Mouse (Mus musculus) lung, embryonic 15.5 days (tissue): ENCODE data around the gene Gabrr2. TPM values are rescaled to one million over a fixed set of nuclear protein-coding genes. Genes with fewer than 3 reads are reported as not detected.
"Not testable (repeated sequence)": the region's sequence is repeated elsewhere in the genome, so short reads cannot be mapped to it uniquely, and the experiment has no call there.

Experiments used
- ATAC-seq: fragments of 200-750 bp; cut with Nextera tagmentation; 2 replicates; pipeline ENCODE4 v1.8.0; 2017; ENCODE audit warnings: moderate number of reproducible peaks, borderline replicate concordance; ENCODE audit not compliant: low FRiP score, low TSS enrichment; ENCODE audit errors: extremely low read depth
- H3K27ac ChIP-seq: fragments of 300-500 bp; sonication (generic); 2 replicates; pipeline ENCODE4 v1.5.1; 2015; ENCODE audit warnings: moderate library complexity, mild to moderate bottlenecking, inconsistent platforms
- H3K27me3 ChIP-seq: fragments of 300-500 bp; sonication (generic); 2 replicates; pipeline ENCODE4 v1.6.1; 2015; ENCODE audit warnings: inconsistent platforms
- H3K36me3 ChIP-seq: fragments of 300-500 bp; sonication (generic); 2 replicates; pipeline ENCODE4 v1.6.1; 2015; ENCODE audit warnings: inconsistent platforms
- H3K4me1 ChIP-seq: fragments of 300-500 bp; sonication (generic); 2 replicates; pipeline ENCODE4 v1.6.1; 2015; ENCODE audit warnings: inconsistent platforms
- H3K4me2 ChIP-seq: fragments of 300-500 bp; sonication (generic); 2 replicates; pipeline ENCODE4 v1.6.1; 2015; ENCODE audit warnings: inconsistent platforms, mild to moderate bottlenecking, moderate library complexity
- H3K4me3 ChIP-seq: fragments of 300-500 bp; sonication (generic); 2 replicates; pipeline ENCODE4 v1.5.1; 2015; ENCODE audit warnings: mild to moderate bottlenecking, inconsistent platforms
- H3K9ac ChIP-seq: fragments of 300-500 bp; sonication (generic); 2 replicates; pipeline ENCODE4 v1.6.1; 2015; ENCODE audit warnings: inconsistent platforms
- H3K9me3 ChIP-seq: fragments of 300-500 bp; sonication (generic); 2 replicates; pipeline ENCODE4 v1.6.1; 2016; ENCODE audit warnings: inconsistent platforms
- WGBS: fragments of 180-500 bp; shearing (Covaris S2); methylation state at CpG from one replicate; pipeline ENCODE4 v1.1.7; 2015; 5-methylcytosine and 5-hydroxymethylcytosine counted together
- polyA plus RNA-seq: library from polyadenylated mRNA; unstranded; fragments of >200 nt; fragmentation: Nextera tagmentation; extraction: Ambion mirVana; gene quantifications from 2 replicates; pipeline ENCODE4 v1.2.1, GENCODE M21; 2015

Gabrr2 gene
- polyA plus RNA-seq, 1 experiment from 2014 or later = 0.59 TPM

- Histone ChIP-seq H3K36me3 (no peaks in the 10 kb centered on the region), H3K27me3 (no peaks in the 10 kb centered on the region), H3K9me3 (no peaks in the 10 kb centered on the region), H3K9ac (no peak overlapping the region), H3K4me3 (no peak overlapping the region), H3K4me2 (no peak overlapping the region), H3K4me1 (no peaks in the 10 kb centered on the region), H3K27ac (no peak overlapping the region)
- 41% methylated on average over 11 of the region's 11 CpGs for WGBS
- ATAC-seq = no peak
Observed at GRCm38 (mm10) chr4:33072526-33073161, 9.8 kb downstream of the Gabrr2 start.

- Histone ChIP-seq H3K9ac (no peak overlapping the region), H3K4me1 (no peaks in the 10 kb centered on the region), H3K4me2 (no peak overlapping the region), H3K9me3 (no peaks in the 10 kb centered on the region), H3K27me3 (no peaks in the 10 kb centered on the region), H3K36me3 (no peaks in the 10 kb centered on the region), H3K4me3 (no peak overlapping the region), H3K27ac (no peak overlapping the region)
- 71% methylated on average over 4 of the region's 4 CpGs for WGBS
- no peak for ATAC-seq
Observed at GRCm38 (mm10) chr4:33074406-33074805, 11.6 kb downstream of the Gabrr2 start.

- Histone ChIP-seq H3K36me3 (no peaks in the 10 kb centered on the region), H3K9me3 (no peaks in the 10 kb centered on the region), H3K4me1 (no peaks in the 10 kb centered on the region), H3K27ac (no peak overlapping the region), H3K27me3 (no peaks in the 10 kb centered on the region), H3K9ac (no peak overlapping the region), H3K4me3 (no peak overlapping the region), H3K4me2 (no peak overlapping the region)
- 44% methylated on average over 5 of the region's 5 CpGs for WGBS
- no peak for ATAC-seq
Observed at GRCm38 (mm10) chr4:33074851-33075250, 12.1 kb downstream of the Gabrr2 start.

- Histone ChIP-seq H3K27me3 (no peaks in the 10 kb centered on the region), H3K4me2 (no peak overlapping the region), H3K36me3 (no peaks in the 10 kb centered on the region), H3K9ac (no peak overlapping the region), H3K4me1 (no peaks in the 10 kb centered on the region), H3K27ac (no peak overlapping the region), H3K4me3 (no peak overlapping the region), H3K9me3 (no peaks in the 10 kb centered on the region)
- 81% methylated on average over 5 of the region's 5 CpGs for WGBS
- no peak for ATAC-seq
Observed at GRCm38 (mm10) chr4:33075776-33076524, 13.2 kb downstream of the Gabrr2 start.

GRCm38 (mm10) chr4:33077161-33077560 is 14.4 kb downstream of the Gabrr2 start:
- no peaks in the 10 kb centered on the region for H3K36me3 ChIP-seq
- H3K9me3 ChIP-seq = no peaks in the 10 kb centered on the region
- no peaks in the 10 kb centered on the region for H3K4me1 ChIP-seq
- no peaks in the 10 kb centered on the region for H3K27me3 ChIP-seq
- H3K27ac ChIP-seq = no peak overlapping the region
- no peak overlapping the region for H3K9ac ChIP-seq
- WGBS = 67% methylated on average over 11 of the region's 11 CpGs
- no peak overlapping the region for H3K4me3 ChIP-seq
- ATAC-seq = no peak
- no peak overlapping the region for H3K4me2 ChIP-seq

GRCm38 (mm10) chr4:33077724-33078123 is 14.9 kb downstream of the Gabrr2 start:
- ATAC-seq = no peak
- H3K9me3 ChIP-seq = no peaks in the 10 kb centered on the region
- no peak overlapping the region for H3K4me2 ChIP-seq
- no peaks in the 10 kb centered on the region for H3K27me3 ChIP-seq
- H3K27ac ChIP-seq = no peak overlapping the region
- 50% methylated on average over 8 of the region's 8 CpGs for WGBS
- H3K4me1 ChIP-seq = no peaks in the 10 kb centered on the region
- no peak overlapping the region for H3K9ac ChIP-seq
- no peaks in the 10 kb centered on the region for H3K36me3 ChIP-seq
- H3K4me3 ChIP-seq = no peak overlapping the region

GRCm38 (mm10) chr4:33078492-33078891 is 15.7 kb downstream of the Gabrr2 start:
- Histone ChIP-seq H3K9ac (no peak overlapping the region), H3K9me3 (no peaks in the 10 kb centered on the region)
- 89% methylated on average over 3 of the region's 3 CpGs for WGBS

GRCm38 (mm10) chr4:33099118-33099694 is 36.4 kb downstream of the Gabrr2 start:
- Histone ChIP-seq H3K4me1 (no peaks in the 10 kb centered on the region), H3K27ac (no peak overlapping the region), H3K9me3 (no peaks in the 10 kb centered on the region), H3K27me3 (no peaks in the 10 kb centered on the region), H3K9ac (no peak overlapping the region), H3K36me3 (no peaks in the 10 kb centered on the region), H3K4me3 (no peak overlapping the region), H3K4me2 (no peak overlapping the region)
- WGBS = 77% methylated on average over 6 of the region's 6 CpGs
- ATAC-seq = no peak

More at GRCm38 (mm10) chr4:33078492-33078891, 15.7 kb downstream of the Gabrr2 start:
- Histone ChIP-seq H3K4me3 (no peak overlapping the region), H3K4me2 (no peak overlapping the region), H3K27ac (no peak overlapping the region), H3K27me3 (no peaks in the 10 kb centered on the region), H3K4me1 (no peaks in the 10 kb centered on the region), H3K36me3 (no peaks in the 10 kb centered on the region)
- ATAC-seq = no peak

GRCm38 (mm10) chr4:33109720-33110458 is 47.1 kb downstream of the Gabrr2 start:
- ATAC-seq = no peak
- no peak overlapping the region for H3K4me2 ChIP-seq
- no peak overlapping the region for H3K4me3 ChIP-seq
- no peaks in the 10 kb centered on the region for H3K36me3 ChIP-seq
- 44% methylated on average over 14 of the region's 14 CpGs for WGBS
- no peaks in the 10 kb centered on the region for H3K27me3 ChIP-seq
- H3K9ac ChIP-seq = no peak overlapping the region
- no peaks in the 10 kb centered on the region for H3K4me1 ChIP-seq
- H3K9me3 ChIP-seq = no peaks in the 10 kb centered on the region
- no peak overlapping the region for H3K27ac ChIP-seq

GRCm38 (mm10) chr4:33110845-33111244 is 48.0 kb downstream of the Gabrr2 start:
- Histone ChIP-seq H3K27ac (no peak overlapping the region), H3K9ac (no peak overlapping the region), H3K4me1 (no peaks in the 10 kb centered on the region), H3K9me3 (no peaks in the 10 kb centered on the region), H3K36me3 (no peaks in the 10 kb centered on the region), H3K4me2 (no peak overlapping the region), H3K27me3 (no peaks in the 10 kb centered on the region), H3K4me3 (no peak overlapping the region)
- no peak for ATAC-seq
- 74% methylated on average over 7 of the region's 7 CpGs for WGBS

GRCm38 (mm10) chr4:33111358-33111757 is 48.6 kb downstream of the Gabrr2 start:
- WGBS = 85% methylated on average over 9 of the region's 9 CpGs
- ATAC-seq = no peak
- no peak overlapping the region for H3K4me2 ChIP-seq

GRCm38 (mm10) chr4:33112866-33113265 is 50.1 kb downstream of the Gabrr2 start:
- H3K9me3 ChIP-seq, H3K4me1 ChIP-seq, H3K9ac ChIP-seq, H3K36me3 ChIP-seq, H3K27ac ChIP-seq, H3K4me3 ChIP-seq, H3K27me3 ChIP-seq, H3K4me2 ChIP-seq, ATAC-seq: not testable (repeated sequence)
- 95% methylated on average over 10 of the region's 14 CpGs for WGBS

More at GRCm38 (mm10) chr4:33111358-33111757, 48.6 kb downstream of the Gabrr2 start:
- Histone ChIP-seq H3K9me3 (no peaks in the 10 kb centered on the region), H3K4me1 (no peaks in the 10 kb centered on the region), H3K36me3 (no peaks in the 10 kb centered on the region), H3K27me3 (no peaks in the 10 kb centered on the region), H3K4me3 (no peak overlapping the region), H3K27ac (no peak overlapping the region), H3K9ac (no peak overlapping the region)
